Mouse (Mus musculus): ENCODE results near the gene Klf16.

DNA sequence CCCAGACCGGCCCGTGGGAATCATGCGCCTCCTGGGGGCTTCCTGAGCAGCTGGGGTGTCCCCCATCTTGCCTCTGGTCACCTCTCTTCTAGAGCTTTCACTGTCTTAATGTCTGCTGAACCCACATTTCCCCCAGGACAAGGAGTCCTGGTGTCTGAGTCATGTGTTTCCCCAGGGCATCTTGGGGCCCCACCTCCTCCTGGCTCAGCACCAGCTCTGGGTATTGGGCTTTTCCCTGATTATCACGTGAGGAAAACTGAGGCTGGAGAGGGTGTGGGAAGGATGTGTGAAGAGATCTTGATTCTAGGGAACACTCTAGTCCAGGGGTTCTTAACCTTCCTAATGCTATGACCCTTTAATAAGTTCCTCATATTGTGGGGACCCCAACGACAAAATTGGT, 38.9 kb downstream of the Klf16 start:
- no peak for TF ChIP-seq CEBPB (IDR thresholded peaks at IDR 0.05; ENCODE audit: insufficient read depth, poor library complexity, severe bottlenecking)
- no peak for TF ChIP-seq POLR2A (IDR thresholded peaks at IDR 0.05; ENCODE audit: insufficient read length, low read depth)
- no peak for TF ChIP-seq MAX (IDR thresholded peaks at IDR 0.05; ENCODE audit: low read depth)
- no peak for TF ChIP-seq POLR2AphosphoS2 (IDR thresholded peaks at IDR 0.05; ENCODE audit: insufficient read length, low read depth)
- TF ChIP-seq MYOD1 (IDR thresholded peaks at IDR 0.05; ENCODE audit: control insufficient read depth in 1 of 3, insufficient read length in 2 of 3, low read depth in 2 of 3), result no peak
- TF ChIP-seq TCF3 (IDR thresholded peaks at IDR 0.05; ENCODE audit: insufficient read length, low read depth), result no peak
- TF ChIP-seq MYOG (IDR thresholded peaks at IDR 0.05; ENCODE audit: control insufficient read depth in 1 of 3, insufficient read depth in 1 of 3, insufficient read length in 2 of 3, low read depth in 2 of 3), result no peak
- TF ChIP-seq TCF12 (IDR thresholded peaks at IDR 0.05; ENCODE audit: insufficient read depth, poor library complexity, severe bottlenecking), result no peak
- no peak for TF ChIP-seq E2F4 (IDR thresholded peaks at IDR 0.05; ENCODE audit: insufficient read depth)
- TF ChIP-seq USF1 (IDR thresholded peaks at IDR 0.05; ENCODE audit: low read depth), result peak; percentile 82

Measured in myocyte (in vitro differentiated cells).